Mouse (Mus musculus) heart, adult 2 months (tissue): ENCODE results near the gene Plb1. TPM values are rescaled to one million over a fixed set of nuclear protein-coding genes. Genes with fewer than 3 reads are reported as not detected.

Experiments used
- DNase-seq, 2 experiments: peaks; one replicate each; pipeline ENCODE4 v3.0.0; 2021
- H3K27ac ChIP-seq: fragments of 200-600 bp; 2 replicates; pipeline ENCODE4 v1.8.1; 2022
- H3K27me3 ChIP-seq: fragments of 200-500 bp; 2 replicates; pipeline ENCODE4 v1.6.1; 2012; ENCODE audit warnings: mild to moderate bottlenecking, low read length, inconsistent platforms, mixed read lengths; ENCODE audit not compliant: control insufficient read depth, insufficient read depth
- H3K36me3 ChIP-seq: fragments of 200-500 bp; 2 replicates; pipeline ENCODE4 v1.6.1; 2012; ENCODE audit warnings: low read length, inconsistent platforms; ENCODE audit not compliant: control insufficient read depth, insufficient read depth
- H3K4me1 ChIP-seq: fragments of 200-500 bp; 2 replicates; pipeline ENCODE4 v1.6.1; 2011; ENCODE audit warnings: low read length; ENCODE audit not compliant: control insufficient read depth, insufficient read depth
- H3K4me3 ChIP-seq: fragments of 200-600 bp; 2 replicates; pipeline ENCODE4 v1.8.1; 2022
- H3K79me2 ChIP-seq: fragments of 200-500 bp; replicated peaks from 2 replicates; pipeline ENCODE4 v1.6.1; 2012; ENCODE audit warnings: mild to moderate bottlenecking, inconsistent platforms, low read length, moderate library complexity, mixed read lengths; ENCODE audit not compliant: control insufficient read depth, insufficient read depth
- H3K9ac ChIP-seq: fragments of 200-500 bp; 2 replicates; pipeline ENCODE4 v1.6.1; 2012; ENCODE audit warnings: low read depth, mild to moderate bottlenecking, control low read depth, inconsistent platforms, low read length, mixed read lengths
- CTCF ChIP-seq: fragments of 200-600 bp; IDR thresholded peaks from 2 replicates; pipeline ENCODE4 v1.8.1; 2022; ENCODE audit warnings: antibody characterized with exemption, mild to moderate bottlenecking, moderate library complexity
- EP300 ChIP-seq: fragments of 200-500 bp; IDR thresholded peaks from 2 replicates; pipeline ENCODE4 v1.6.1; 2011; ENCODE audit warnings: low read depth, low read length, control low read depth; ENCODE audit not compliant: insufficient read depth
- POLR2A ChIP-seq: fragments of 200-500 bp; IDR thresholded peaks from 2 replicates; pipeline ENCODE4 v1.6.1; 2011; ENCODE audit warnings: mild to moderate bottlenecking, low read depth, low read length, control low read depth; ENCODE audit not compliant: insufficient read depth
- WGBS: fragments of 180-500 bp; shearing (Covaris S2); methylation state at CpG from one replicate; pipeline ENCODE4 v1.1.7; 2018; 5-methylcytosine and 5-hydroxymethylcytosine counted together
- intact Hi-C: fragments of 180-260 bp; cut with DNase I; formaldehyde crosslinking; loops from one replicate; pipeline ENCODE4 v1.15.1; 2025
- polyA plus RNA-seq: library from polyadenylated mRNA; depleted of rRNA; stranded (reverse); fragments of >200 nt; gene quantifications from 2 replicates; pipeline ENCODE4 v1.2.3, GENCODE M21; 2012
- total RNA-seq, 2 experiments: library from RNA; stranded (reverse); gene quantifications; 2 replicates each; pipeline ENCODE4 v1.2.3; 2021

The Plb1 gene
- total and polyA plus RNA-seq, 3 experiments: 0.82 to 1.6 (median 1.5) TPM

GRCm38 (mm10) chr5:32390295-32390694 lies 157.8 kb downstream of the Plb1 start:
- H3K36me3 ChIP-seq: no peaks in the 10 kb centered on the region
- H3K27me3 ChIP-seq: no peaks in the 10 kb centered on the region
- intact Hi-C loops: no loop called here
- TF ChIP-seq EP300: no peak
- TF ChIP-seq POLR2A: no peak
- WGBS: 43% methylated on average over 5 of the region's 5 CpGs
- H3K27ac ChIP-seq: no peak overlapping the region
- no peak overlapping the region for H3K4me3 ChIP-seq
- peaks cover 1% of the 10 kb centered on the region; the same call in 1 of the 2 replicates for H3K4me1 ChIP-seq
- no peaks in the 10 kb centered on the region for H3K79me2 ChIP-seq
- H3K9ac ChIP-seq: no peak overlapping the region
- no peak for DNase-seq

DNA sequence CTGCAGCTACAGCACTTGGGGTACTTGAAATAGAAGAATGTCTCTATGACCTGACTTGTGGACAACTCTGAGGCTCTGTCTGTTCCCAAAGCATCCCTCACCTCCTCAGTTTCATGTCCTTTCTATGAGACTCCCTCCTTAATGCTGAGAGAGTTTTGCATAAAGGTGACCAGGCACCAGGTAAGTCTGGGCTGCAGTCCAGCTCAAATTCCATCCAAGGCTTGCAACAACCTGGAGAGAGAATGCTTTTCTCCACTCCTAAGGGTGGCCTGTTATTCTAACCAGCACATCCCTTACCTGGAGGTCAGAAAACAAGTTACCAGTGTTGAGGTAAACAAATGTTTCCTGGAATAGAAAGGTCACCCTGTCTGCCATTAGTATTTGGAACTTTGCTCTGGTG lies 159.8 kb downstream of the Plb1 start:
- intact Hi-C loops: no loop called here
- H3K4me1 ChIP-seq: peaks cover 4% of the 10 kb centered on the region
- TF ChIP-seq POLR2A (no peak), EP300 (no peak), CTCF (no peak)

DNA sequence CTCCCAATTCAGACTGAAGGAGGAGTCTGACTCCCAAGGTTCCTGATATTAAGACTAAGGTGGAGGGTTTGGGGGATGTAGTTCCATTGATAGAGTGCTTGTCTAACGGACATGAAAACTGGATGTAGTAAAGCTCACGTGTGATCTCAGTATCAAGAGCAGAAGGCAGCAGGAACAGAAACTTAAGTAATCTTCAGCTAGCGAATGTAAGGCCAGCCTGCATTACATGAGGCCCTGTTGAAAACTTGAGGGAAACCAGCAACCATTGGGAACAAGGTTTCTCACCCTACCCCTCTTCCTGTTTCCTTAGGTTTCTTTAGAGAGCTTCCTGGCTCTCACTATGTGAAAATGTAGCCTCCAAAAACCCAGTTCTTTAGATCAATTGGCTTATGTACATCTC lies 162.1 kb downstream of the Plb1 start:
- DNase-seq: no peak
- no peaks in the 10 kb centered on the region for H3K36me3 ChIP-seq
- no peak overlapping the region for H3K9ac ChIP-seq
- H3K4me1 ChIP-seq: peaks cover 9% of the 10 kb centered on the region
- no peaks in the 10 kb centered on the region for H3K27me3 ChIP-seq
- H3K4me3 ChIP-seq: no peak overlapping the region
- H3K27ac ChIP-seq: peak overlapping the region; percentile 51
- no peaks in the 10 kb centered on the region for H3K79me2 ChIP-seq
- WGBS: 42% methylated on average over 3 of the region's 3 CpGs
- TF ChIP-seq POLR2A: no peak
- no peak for TF ChIP-seq EP300
- intact Hi-C loops: loop anchor here (2.0 kb wide), 1 partner anchor 66 kb away; no protein-coding TSS in a partner anchor

More for the DNA sequence above, 159.8 kb downstream of the Plb1 start:
- Histone ChIP-seq H3K27ac (no peak overlapping the region), H3K9ac (no peak overlapping the region), H3K79me2 (no peaks in the 10 kb centered on the region), H3K36me3 (no peaks in the 10 kb centered on the region), H3K4me3 (no peak overlapping the region), H3K27me3 (no peaks in the 10 kb centered on the region)
- DNase-seq: no peak

DNA sequence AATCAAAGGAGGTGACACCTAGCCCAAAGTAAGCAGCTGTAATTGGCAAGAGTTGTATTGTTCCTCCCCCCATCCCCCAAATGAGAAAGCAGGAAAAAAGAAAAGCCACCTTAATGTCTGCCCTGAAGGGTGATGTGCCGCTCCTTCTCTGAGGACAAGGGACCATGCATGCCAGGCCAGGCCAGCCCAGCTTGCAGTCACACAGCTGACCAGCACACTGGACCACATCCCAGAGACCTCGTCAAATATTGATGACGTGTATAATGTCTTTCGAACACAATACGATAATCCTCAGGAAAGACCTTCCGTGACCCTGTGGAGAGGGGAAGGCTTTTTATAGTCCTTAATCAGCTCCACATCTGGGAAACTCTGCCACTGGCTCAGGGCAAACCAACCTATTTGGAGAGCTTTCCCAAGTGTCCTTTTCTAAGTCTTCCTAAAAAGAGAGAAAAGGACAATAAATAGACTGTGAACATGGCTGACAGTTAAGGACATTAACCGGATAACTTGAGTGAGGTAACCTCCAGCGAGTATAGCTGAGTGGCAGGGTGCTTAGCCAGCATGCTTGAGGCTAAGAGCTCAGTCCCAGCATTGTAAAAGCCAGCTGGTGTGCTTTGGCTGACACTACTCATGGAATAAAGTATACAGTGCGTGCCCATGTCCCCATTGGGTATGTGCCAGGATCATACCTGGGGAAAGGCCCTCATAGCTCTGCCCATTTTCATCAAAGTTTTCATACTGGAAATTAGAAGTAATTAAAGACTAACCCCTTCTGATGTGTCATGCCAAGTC lies 162.8 kb downstream of the Plb1 start:
- Histone ChIP-seq H3K9ac (no peak overlapping the region), H3K4me3 (no peak overlapping the region), H3K27ac (peak overlapping the region; percentile 51), H3K36me3 (no peaks in the 10 kb centered on the region), H3K79me2 (no peaks in the 10 kb centered on the region), H3K27me3 (no peaks in the 10 kb centered on the region), H3K4me1 (peaks cover 9% of the 10 kb centered on the region)
- DNase-seq: no peak
- WGBS: 32% methylated on average over 9 of the region's 9 CpGs
- TF ChIP-seq EP300 (no peak), POLR2A (no peak), CTCF (no peak)
- intact Hi-C loops: loop anchor here (2.0 kb wide), 1 partner anchor 66 kb away; no protein-coding TSS in a partner anchor

- Histone ChIP-seq H3K79me2 (no peaks in the 10 kb centered on the region), H3K36me3 (no peaks in the 10 kb centered on the region), H3K9ac (no peak overlapping the region), H3K27me3 (no peaks in the 10 kb centered on the region), H3K4me3 (no peak overlapping the region), H3K27ac (no peak overlapping the region), H3K4me1 (peaks cover 9% of the 10 kb centered on the region)
- 47% methylated on average over 3 of the region's 3 CpGs for WGBS
- DNase-seq: no peak
- TF ChIP-seq POLR2A (no peak), EP300 (no peak), CTCF (no peak)
- intact Hi-C loops: no loop called here
Measured at GRCm38 (mm10) chr5:32397719-32398118, 165.2 kb downstream of the Plb1 start.

GRCm38 (mm10) chr5:32400926-32401325 lies 168.4 kb downstream of the Plb1 start:
- H3K9ac ChIP-seq: no peak overlapping the region
- intact Hi-C loops: no loop called here
- no peak overlapping the region for H3K27ac ChIP-seq
- TF ChIP-seq POLR2A (no peak), EP300 (no peak), CTCF (no peak)
- 65% methylated on average over 2 of the region's 2 CpGs for WGBS
- no peaks in the 10 kb centered on the region for H3K79me2 ChIP-seq
- H3K36me3 ChIP-seq: no peaks in the 10 kb centered on the region
- no peaks in the 10 kb centered on the region for H3K27me3 ChIP-seq
- no peak for DNase-seq
- no peak overlapping the region for H3K4me3 ChIP-seq
- peaks cover 5% of the 10 kb centered on the region for H3K4me1 ChIP-seq
